Mouse (Mus musculus) MEL (cell line): ENCODE data around the gene Npr3.

ENCODE experiments used
- CHD2 ChIP-seq: IDR thresholded peaks from 2 replicates; pipeline ENCODE4 v1.6.1; 2011; ENCODE audit warnings: low read length, improper control_type of control experiment
- CTCF ChIP-seq, 3 experiments: IDR thresholded peaks in 2 of 3; conservative IDR thresholded peaks in 1 of 3; 2 replicates each; pipeline ENCODE4 v1.5.1; 2011 to 2012; ENCODE audit warnings: low read length in 3 of 3, low read depth in 2 of 3, mild to moderate bottlenecking in 2 of 3, improper control_type of control experiment in 1 of 3, inconsistent platforms in 1 of 3, mixed read lengths in 1 of 3, moderate library complexity in 1 of 3; ENCODE audit not compliant: control insufficient read depth in 1 of 3, insufficient read depth in 1 of 3, poor library complexity in 1 of 3, severe bottlenecking in 1 of 3
- E2F4 ChIP-seq: IDR thresholded peaks from 2 replicates; pipeline ENCODE4 v1.6.1; 2011; ENCODE audit warnings: low read depth, low read length, improper control_type of control experiment, borderline replicate concordance
- EP300 ChIP-seq, 2 experiments: IDR thresholded peaks; 2 replicates each; pipeline ENCODE4 v1.6.1; 2011; ENCODE audit warnings: improper control_type of control experiment in 2 of 2, low read length in 2 of 2, low read depth in 1 of 2, mild to moderate bottlenecking in 1 of 2
- SIN3A ChIP-seq: IDR thresholded peaks from 2 replicates; pipeline ENCODE4 v1.6.1; 2012; ENCODE audit warnings: low read length, improper control_type of control experiment, inconsistent platforms
- TCF12 ChIP-seq: IDR thresholded peaks from 2 replicates; pipeline ENCODE4 v1.6.1; 2014; ENCODE audit warnings: low read depth, mild to moderate bottlenecking, inconsistent platforms, low read length, improper control_type of control experiment, moderate library complexity
- ZC3H11A ChIP-seq: IDR thresholded peaks from 2 replicates; pipeline ENCODE4 v1.6.1; 2012; ENCODE audit warnings: low read depth, mild to moderate bottlenecking, inconsistent platforms, low read length, improper control_type of control experiment

- TF ChIP-seq SIN3A (no peak), CTCF (IDR thresholded peaks at IDR 0.05 in 2 of 3, conservative IDR thresholded peaks at IDR 0.05 in 1 of 3; ENCODE audit: control insufficient read depth in 1 of 3, insufficient read depth in 1 of 3, low read depth in 2 of 3, low read length in 3 of 3, poor library complexity in 1 of 3, severe bottlenecking in 1 of 3) (no peak), TCF12 (no peak), EP300 (IDR thresholded peaks at IDR 0.05; ENCODE audit: low read depth in 1 of 2, low read length in 2 of 2) (no peak), E2F4 (no peak), ZC3H11A (no peak), CHD2 (no peak)
Measured at GRCm38 (mm10) chr15:11841828-11842227, 65.3 kb downstream of the Npr3 start.
